Mouse (Mus musculus): ENCODE data around the gene Tep1. TPM values are rescaled to one million over a fixed set of nuclear protein-coding genes. Genes with fewer than 3 reads are reported as not detected.
"Not testable (repeated sequence)": the region's sequence is repeated elsewhere in the genome, so short reads cannot be mapped to it uniquely, and the experiment has no call there.

The Tep1 gene
- polyA plus RNA-seq, 1 experiment from 2014 or later = 8.5 TPM

DNA sequence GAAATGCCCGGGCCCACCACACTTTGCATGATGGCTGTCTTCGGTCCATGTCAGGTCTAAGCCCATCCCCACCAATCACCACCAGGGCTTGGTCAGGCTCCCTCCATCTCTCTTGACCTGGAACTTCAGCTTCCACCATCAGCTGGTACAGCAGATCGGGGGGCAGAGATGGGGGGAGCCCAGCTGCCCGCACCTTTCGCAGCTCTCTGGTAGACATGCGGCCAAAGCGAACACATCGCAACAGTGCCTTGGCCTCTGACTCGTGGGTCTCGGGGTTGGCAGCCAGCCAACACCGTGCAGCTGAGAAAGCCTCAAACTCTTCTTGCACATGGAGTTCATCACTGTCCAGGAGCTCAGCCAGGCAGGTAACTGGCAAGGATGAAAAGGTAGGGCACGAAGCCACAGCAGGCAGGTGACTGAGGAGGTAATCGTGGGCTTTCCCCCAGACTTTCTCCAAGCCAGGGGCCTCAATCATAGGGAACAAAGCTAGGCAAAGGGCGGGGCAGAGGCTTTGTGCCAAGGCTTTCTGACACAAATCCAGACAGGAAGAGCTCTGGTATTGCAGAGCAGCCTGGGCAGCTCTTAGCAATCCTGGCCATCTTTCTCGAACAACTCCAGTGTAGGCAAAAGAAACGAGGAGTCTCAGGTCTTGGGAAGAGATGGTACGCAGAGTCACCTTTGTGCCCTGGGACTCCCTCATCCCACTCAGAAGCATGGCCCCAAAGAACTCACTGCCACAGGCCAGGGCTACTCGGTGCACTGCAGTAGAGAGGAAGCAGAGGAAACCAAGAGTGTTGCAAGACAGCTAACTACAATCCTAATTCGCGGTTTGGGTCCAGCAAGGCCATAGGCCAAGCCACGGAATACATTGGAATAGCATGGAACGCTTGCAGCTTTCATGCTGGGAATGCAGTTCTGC is 22.4 kb upstream of the Tep1 start:
- peaks cover 12% of the 10 kb centered on the region for H3K4me1 ChIP-seq
- H3K27me3 ChIP-seq = peaks cover 21% of the 10 kb centered on the region
- ATAC-seq (replicated peaks; ENCODE audit: low FRiP score) = no peak
- H3K4me2 ChIP-seq = no peak overlapping the region
- 81% methylated on average over 22 of the region's 22 CpGs for WGBS
- H3K9ac ChIP-seq = no peak overlapping the region
- no peak overlapping the region for H3K4me3 ChIP-seq (replicated peaks)
- no peak overlapping the region for H3K27ac ChIP-seq
- H3K36me3 ChIP-seq = no peaks in the 10 kb centered on the region
- H3K9me3 ChIP-seq (replicated peaks) = no peaks in the 10 kb centered on the region

DNA sequence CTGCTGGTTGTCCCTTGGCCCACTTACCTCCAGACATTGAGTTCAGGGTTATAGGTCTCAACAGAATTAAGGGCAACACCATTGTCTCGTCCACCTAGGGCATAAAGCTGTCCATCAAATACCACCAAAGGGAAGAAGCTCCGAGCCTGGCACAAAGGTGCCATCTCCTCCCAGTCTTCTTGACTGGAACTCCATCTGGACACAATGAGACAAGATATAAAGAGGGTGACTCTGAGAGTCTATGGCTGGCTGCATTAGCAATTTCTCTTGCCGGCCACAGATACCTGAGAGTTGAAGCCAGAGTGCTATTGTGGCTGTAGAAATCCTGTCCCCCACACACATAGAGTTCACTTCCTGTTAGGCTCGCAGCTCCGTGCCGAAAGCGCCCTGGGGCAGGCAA is 21.7 kb upstream of the Tep1 start:
- ATAC-seq (replicated peaks; ENCODE audit: low FRiP score) = no peak
- peaks cover 10% of the 10 kb centered on the region for H3K4me1 ChIP-seq
- H3K36me3 ChIP-seq = no peaks in the 10 kb centered on the region
- no peak overlapping the region for H3K9ac ChIP-seq
- no peaks in the 10 kb centered on the region for H3K9me3 ChIP-seq (replicated peaks)
- H3K27me3 ChIP-seq = peaks cover 15% of the 10 kb centered on the region
- no peak overlapping the region for H3K27ac ChIP-seq
- no peak overlapping the region for H3K4me2 ChIP-seq
- H3K4me3 ChIP-seq (replicated peaks) = no peak overlapping the region
- 86% methylated on average over 7 of the region's 7 CpGs for WGBS

DNA sequence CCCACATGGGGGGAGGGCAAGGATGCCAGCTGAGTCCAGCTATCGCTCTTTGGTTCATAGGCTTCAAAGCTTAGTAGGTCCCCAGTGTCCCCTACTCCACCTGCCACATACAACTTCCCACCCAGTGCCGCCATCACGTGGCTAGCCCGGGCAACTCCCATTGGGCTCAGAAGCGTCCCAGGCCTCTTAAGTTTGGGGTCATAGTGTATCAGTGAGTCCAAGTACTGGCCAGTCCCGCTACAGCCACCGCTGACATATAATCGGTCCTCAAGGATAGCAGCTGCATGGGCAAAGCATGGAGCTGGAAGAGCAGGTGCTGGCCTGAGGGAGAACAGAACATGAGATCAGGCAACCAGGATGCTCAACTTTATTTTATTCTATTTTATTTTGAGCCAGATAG is 21.3 kb upstream of the Tep1 start:
- Histone ChIP-seq H3K36me3 (no peaks in the 10 kb centered on the region), H3K9ac (no peak overlapping the region), H3K4me3 (replicated peaks) (no peak overlapping the region), H3K27me3 (peaks cover 10% of the 10 kb centered on the region), H3K27ac (no peak overlapping the region), H3K4me2 (no peak overlapping the region), H3K4me1 (peaks cover 5% of the 10 kb centered on the region), H3K9me3 (replicated peaks) (no peaks in the 10 kb centered on the region)
- WGBS = 89% methylated on average over 8 of the region's 8 CpGs
- ATAC-seq (replicated peaks; ENCODE audit: low FRiP score) = no peak

DNA sequence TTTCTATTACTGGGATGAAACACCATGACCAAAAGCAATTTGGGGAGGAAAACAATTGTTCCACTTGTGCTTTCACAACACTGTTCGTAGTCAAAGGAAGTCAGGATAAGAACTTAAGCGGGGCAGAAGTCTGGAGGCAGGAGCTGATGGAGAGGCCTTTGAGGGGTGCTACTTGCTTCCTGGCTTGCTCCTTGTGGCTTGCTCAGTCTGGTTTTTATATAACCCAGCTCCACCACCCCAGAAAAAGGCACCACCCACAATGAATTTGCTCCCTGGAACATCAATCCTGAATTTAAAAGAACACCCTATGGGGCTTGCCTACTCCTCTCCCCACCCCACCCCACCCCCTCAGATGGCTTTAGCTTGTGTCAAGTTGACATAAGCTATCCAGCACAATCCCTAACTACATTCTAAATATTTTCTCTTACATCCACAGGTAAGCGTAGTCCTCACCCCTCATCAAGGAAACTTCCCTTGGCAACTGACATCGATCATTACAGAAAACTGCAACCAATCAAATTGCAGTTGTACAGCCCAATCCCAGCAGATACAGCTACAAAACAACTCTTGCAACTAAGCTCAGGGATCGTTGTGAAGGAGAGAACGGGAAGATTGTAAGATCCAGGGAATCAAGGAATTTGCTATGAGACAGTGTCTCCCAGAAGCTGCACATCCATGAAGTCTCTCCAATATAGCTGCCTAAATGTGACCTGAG is 6.0 kb upstream of the Tep1 start:
- no peak for ATAC-seq (replicated peaks; ENCODE audit: low FRiP score)
- Histone ChIP-seq H3K27me3 (no peaks in the 10 kb centered on the region), H3K36me3 (no peaks in the 10 kb centered on the region), H3K4me3 (replicated peaks) (no peak overlapping the region), H3K9me3 (replicated peaks) (no peaks in the 10 kb centered on the region), H3K4me2 (no peak overlapping the region), H3K27ac (no peak overlapping the region), H3K9ac (no peak overlapping the region), H3K4me1 (no peaks in the 10 kb centered on the region)
- 89% methylated on average over 6 of the region's 6 CpGs for WGBS

DNA sequence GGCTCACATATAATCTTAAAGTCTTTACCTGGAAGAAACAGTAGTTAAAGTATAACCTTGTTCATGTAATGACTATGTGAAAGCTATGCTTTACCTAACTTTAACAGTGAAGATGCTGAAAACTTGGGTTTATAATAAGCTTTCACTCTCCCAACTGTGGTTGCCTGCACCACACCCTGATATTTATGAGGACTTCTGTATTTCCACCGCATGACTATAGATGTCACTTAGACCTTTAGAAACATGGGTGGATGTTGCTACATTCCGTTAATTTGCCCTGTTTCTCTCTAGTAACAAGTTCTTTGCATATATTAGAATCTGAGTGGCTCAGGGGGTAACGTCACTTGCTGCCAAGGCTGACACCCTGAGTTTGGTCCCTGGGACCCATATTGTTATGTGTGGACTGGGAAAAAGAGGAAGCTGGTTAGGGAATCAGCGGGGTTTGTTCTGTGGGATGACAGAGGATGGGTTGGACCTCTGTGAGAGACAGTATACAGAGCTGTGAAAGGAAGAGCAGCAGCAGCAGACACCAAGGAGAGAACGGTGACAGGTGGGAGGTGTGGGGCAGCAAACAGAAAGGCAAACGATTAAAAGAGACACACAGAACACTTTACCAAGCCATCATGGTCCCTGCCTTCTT is 5.4 kb upstream of the Tep1 start:
- H3K9ac ChIP-seq = no peak overlapping the region
- WGBS = 81% methylated on average over 6 of the region's 6 CpGs
- H3K4me1 ChIP-seq = no peaks in the 10 kb centered on the region
- no peak overlapping the region for H3K4me3 ChIP-seq (replicated peaks)
- no peaks in the 10 kb centered on the region for H3K36me3 ChIP-seq
- no peaks in the 10 kb centered on the region for H3K27me3 ChIP-seq
- no peak for ATAC-seq (replicated peaks; ENCODE audit: low FRiP score)
- H3K27ac ChIP-seq = no peak overlapping the region
- H3K9me3 ChIP-seq (replicated peaks) = no peaks in the 10 kb centered on the region
- H3K4me2 ChIP-seq = no peak overlapping the region

DNA sequence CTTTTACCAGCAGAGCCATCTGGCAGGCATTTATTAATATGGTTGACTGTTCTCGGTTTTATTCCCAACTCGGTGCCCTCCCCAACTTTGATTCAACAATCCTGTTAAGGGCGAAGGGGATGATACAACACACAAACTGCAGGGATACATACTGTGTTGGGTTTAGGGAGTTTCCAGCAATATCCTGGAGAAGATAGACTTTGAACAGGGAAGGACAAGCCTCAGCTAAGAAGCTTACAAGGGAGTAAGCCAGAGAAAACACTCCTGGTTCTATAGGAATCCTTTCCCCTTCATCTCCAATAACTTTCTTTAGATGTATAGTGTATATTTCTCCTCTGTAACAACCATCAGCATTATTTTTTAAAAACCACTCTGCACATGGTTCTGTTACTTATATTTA is 4.8 kb upstream of the Tep1 start:
- ATAC-seq (replicated peaks; ENCODE audit: low FRiP score) = no peak
- WGBS = 84% methylated on average over 3 of the region's 3 CpGs
- Histone ChIP-seq H3K27ac (no peak overlapping the region), H3K9ac (no peak overlapping the region), H3K4me1 (no peaks in the 10 kb centered on the region), H3K36me3 (no peaks in the 10 kb centered on the region), H3K4me2 (no peak overlapping the region), H3K4me3 (replicated peaks) (no peak overlapping the region), H3K9me3 (replicated peaks) (no peaks in the 10 kb centered on the region), H3K27me3 (no peaks in the 10 kb centered on the region)

DNA sequence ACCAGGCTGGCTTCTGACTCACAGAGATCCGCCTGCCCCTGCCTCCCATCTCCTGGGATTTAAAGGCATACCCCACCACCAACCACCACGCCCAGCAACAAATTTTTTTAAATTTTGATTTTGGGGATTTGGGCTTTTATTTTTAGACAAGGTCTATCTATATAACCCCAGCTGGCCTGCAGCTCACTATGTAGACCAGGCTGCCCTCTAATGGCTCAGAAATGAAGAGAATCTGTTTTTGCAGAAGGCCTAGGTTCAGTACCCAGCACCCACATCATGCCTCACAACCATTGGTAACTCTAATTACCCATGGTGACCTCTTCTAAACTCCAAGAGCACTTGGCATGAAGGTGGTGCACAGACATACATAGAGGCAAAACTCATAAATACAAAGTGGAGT is 924 bp upstream of the Tep1 start:
- 0 out of 2 replicates have a peak, but pooled peaks cover 4% of the 10 kb centered on the region for H3K4me1 ChIP-seq
- H3K9me3 ChIP-seq (replicated peaks) = no peaks in the 10 kb centered on the region
- H3K27ac ChIP-seq = no peak overlapping the region
- no peak overlapping the region for H3K4me3 ChIP-seq (replicated peaks)
- H3K36me3 ChIP-seq = no peaks in the 10 kb centered on the region
- peak overlapping the region; percentile 70; the same call in 1 of the 2 replicates for H3K4me2 ChIP-seq
- no peak for ATAC-seq (replicated peaks; ENCODE audit: low FRiP score)
- H3K27me3 ChIP-seq = no peaks in the 10 kb centered on the region
- H3K9ac ChIP-seq = no peak overlapping the region
- WGBS = 86% methylated on average over 2 of the region's 2 CpGs

DNA sequence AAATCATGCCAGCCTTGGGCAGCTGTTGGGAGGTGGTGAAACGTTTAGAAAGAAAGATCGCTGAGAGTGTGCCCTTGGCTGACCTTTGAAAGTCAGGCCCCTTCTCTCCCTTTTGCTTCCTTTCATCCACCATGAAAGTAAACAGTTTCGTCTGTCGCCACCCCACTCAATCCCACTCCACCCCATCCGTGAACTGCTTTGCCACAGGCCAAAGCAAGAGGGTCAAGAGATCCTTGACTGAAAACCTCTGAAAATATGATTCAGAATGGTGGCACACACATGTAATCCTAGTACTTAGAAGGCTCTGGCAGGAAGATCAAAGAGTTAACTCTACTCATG is 414 bp upstream of the Tep1 start:
- H3K9me3 ChIP-seq (replicated peaks) = no peaks in the 10 kb centered on the region
- 0 out of 2 replicates have a peak, but pooled peaks cover 4% of the 10 kb centered on the region for H3K4me1 ChIP-seq
- H3K36me3 ChIP-seq = 0 out of 2 replicates have a peak, but pooled peaks cover 2% of the 10 kb centered on the region
- H3K4me3 ChIP-seq (replicated peaks) = peak overlapping the region; percentile 64
- no peaks in the 10 kb centered on the region for H3K27me3 ChIP-seq
- WGBS = 19% methylated on average over 5 of the region's 5 CpGs
- no peak; the same call in 1 of the 2 replicates for ATAC-seq (replicated peaks; ENCODE audit: low FRiP score)
- H3K4me2 ChIP-seq = peak overlapping the region; percentile 70
- H3K27ac ChIP-seq = peak overlapping the region; percentile 91; the same call in 1 of the 2 replicates
- H3K9ac ChIP-seq = peak overlapping the region; percentile 55; the same call in 1 of the 2 replicates

DNA sequence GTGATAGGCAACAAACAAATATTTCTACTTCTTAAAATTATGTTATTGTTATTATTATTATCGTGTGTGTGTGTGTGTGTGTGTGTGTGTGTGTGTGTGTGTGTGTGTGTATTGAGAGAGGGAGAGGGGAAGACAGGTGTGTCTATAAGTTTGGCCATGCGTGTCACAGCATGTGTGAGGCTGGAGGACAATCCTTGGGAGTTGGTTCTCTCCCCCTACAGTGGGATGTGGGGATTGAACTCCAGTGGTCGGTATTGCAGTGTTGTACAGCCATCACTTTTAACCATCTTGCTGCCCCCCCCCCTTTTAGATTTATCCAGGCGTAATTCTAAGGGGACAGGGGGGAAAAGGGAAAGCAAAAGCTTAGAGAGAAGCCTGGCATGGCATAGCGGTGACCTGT is 1.7 kb downstream of the Tep1 start:
- WGBS = 90% methylated on average over 5 of the region's 5 CpGs

DNA sequence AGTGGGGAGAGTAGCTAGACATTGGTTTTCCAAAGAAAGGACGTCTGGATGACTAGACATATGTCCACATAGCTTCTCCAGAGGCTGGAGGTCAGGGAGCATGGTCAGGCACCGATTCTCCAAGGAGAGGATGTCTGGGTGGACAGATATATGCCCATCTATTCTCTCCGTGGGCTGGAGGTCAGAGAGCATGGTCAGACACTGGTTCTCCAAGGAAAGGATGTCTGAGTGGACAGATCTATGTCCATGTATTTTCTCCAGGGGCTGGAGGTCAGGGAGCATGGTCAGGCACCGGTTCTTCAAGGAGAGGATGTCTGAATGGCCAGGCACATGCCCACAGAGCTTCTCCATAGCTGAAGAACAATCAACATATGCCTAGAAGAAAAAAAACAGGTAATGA is 2.1 kb downstream of the Tep1 start:
- H3K27ac ChIP-seq = no peak overlapping the region
- no peaks in the 10 kb centered on the region for H3K27me3 ChIP-seq
- H3K36me3 ChIP-seq = 0 out of 2 replicates have a peak, but pooled peaks cover 2% of the 10 kb centered on the region
- no peak overlapping the region for H3K4me3 ChIP-seq (replicated peaks)
- H3K4me1 ChIP-seq = 0 out of 2 replicates have a peak, but pooled peaks cover 4% of the 10 kb centered on the region
- 66% methylated on average over 4 of the region's 4 CpGs for WGBS
- no peaks in the 10 kb centered on the region for H3K9me3 ChIP-seq (replicated peaks)
- no peak overlapping the region for H3K4me2 ChIP-seq
- ATAC-seq (replicated peaks; ENCODE audit: low FRiP score) = no peak
- H3K9ac ChIP-seq = no peak overlapping the region

More for the DNA sequence above, 1.7 kb downstream of the Tep1 start:
- no peak overlapping the region for H3K4me2 ChIP-seq
- no peak for ATAC-seq (replicated peaks; ENCODE audit: low FRiP score)
- H3K9me3 ChIP-seq (replicated peaks) = no peaks in the 10 kb centered on the region
- H3K36me3 ChIP-seq = 0 out of 2 replicates have a peak, but pooled peaks cover 2% of the 10 kb centered on the region
- no peak overlapping the region for H3K4me3 ChIP-seq (replicated peaks)
- no peak overlapping the region for H3K27ac ChIP-seq
- H3K4me1 ChIP-seq = 0 out of 2 replicates have a peak, but pooled peaks cover 4% of the 10 kb centered on the region
- H3K9ac ChIP-seq = no peak overlapping the region
- no peaks in the 10 kb centered on the region for H3K27me3 ChIP-seq

DNA sequence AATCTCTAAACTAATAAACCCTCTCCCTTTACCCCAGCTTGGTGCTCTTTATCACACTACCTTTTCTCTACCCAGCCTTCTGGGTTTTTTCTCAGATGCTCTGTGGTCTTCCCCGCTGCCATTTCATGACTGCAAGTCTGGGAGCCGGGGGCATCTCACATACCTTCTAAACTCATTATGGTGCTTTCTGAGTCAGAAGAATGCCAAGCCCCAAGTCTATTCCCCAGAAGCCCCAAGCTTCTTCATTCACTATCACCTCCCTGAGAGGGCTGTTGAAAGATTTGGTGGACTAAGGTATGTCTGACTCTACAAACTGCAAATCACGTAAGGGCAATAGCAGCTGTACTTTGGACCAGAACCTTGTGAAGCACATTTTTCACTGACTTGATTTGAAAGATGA is 3.4 kb downstream of the Tep1 start:
- 90% methylated on average over 3 of the region's 3 CpGs for WGBS
- H3K4me3 ChIP-seq (replicated peaks) = no peak overlapping the region
- no peak overlapping the region for H3K4me2 ChIP-seq
- no peak overlapping the region for H3K9ac ChIP-seq
- ATAC-seq (replicated peaks; ENCODE audit: low FRiP score) = no peak
- H3K27ac ChIP-seq = no peak overlapping the region
- H3K36me3 ChIP-seq = peaks cover 8% of the 10 kb centered on the region; the same call in 1 of the 2 replicates
- no peaks in the 10 kb centered on the region for H3K27me3 ChIP-seq
- H3K4me1 ChIP-seq = 0 out of 2 replicates have a peak, but pooled peaks cover 4% of the 10 kb centered on the region
- H3K9me3 ChIP-seq (replicated peaks) = no peaks in the 10 kb centered on the region

DNA sequence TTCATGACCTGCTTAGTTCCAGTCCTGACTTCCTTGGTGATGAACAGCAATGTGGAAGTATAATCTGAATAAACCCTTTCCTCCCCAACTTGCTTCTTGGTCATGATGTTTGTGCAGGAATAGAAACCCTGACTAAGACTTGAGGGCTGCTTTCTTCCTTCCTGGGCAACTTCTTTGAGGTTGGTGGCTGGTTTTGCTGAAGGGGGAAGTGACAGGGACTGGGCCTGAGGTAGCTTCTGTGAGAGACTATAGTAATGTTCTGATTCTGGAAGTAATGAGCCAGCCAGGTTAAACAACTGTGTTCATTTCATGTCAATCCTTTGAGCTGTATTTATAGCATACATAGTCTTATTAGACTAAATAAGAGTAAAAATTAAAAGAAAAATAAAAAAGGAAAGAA is 5.4 kb downstream of the Tep1 start:
- H3K27me3 ChIP-seq; H3K4me1 ChIP-seq; H3K27ac ChIP-seq; H3K9me3 ChIP-seq (replicated peaks); ATAC-seq (replicated peaks; ENCODE audit: low FRiP score); H3K4me2 ChIP-seq; H3K9ac ChIP-seq; H3K4me3 ChIP-seq (replicated peaks): not testable (repeated sequence)
- H3K36me3 ChIP-seq = peaks cover 19% of the 10 kb centered on the region

All from kidney, embryonic 15.5 days (tissue).